Mouse (Mus musculus): ENCODE measurements around the gene Ykt6. TPM values are rescaled to one million over a fixed set of nuclear protein-coding genes. Genes with fewer than 3 reads are reported as not detected.

Gene Ykt6
- polyA plus RNA-seq, 1 experiment = 30.8 TPM

GRCm38 (mm10) chr11:5976106-5976505, 20.6 kb downstream of the Ykt6 start:
- Histone ChIP-seq H3K27ac (ENCODE audit: control insufficient read depth, insufficient read depth, low read depth, low read length, poor library complexity) (no peak overlapping the region), H3K4me3 (replicated peaks; ENCODE audit: control insufficient read depth, low read depth, low read length) (no peak overlapping the region), H3K4me1 (ENCODE audit: control insufficient read depth, insufficient read depth, low read length) (no peaks in the 10 kb centered on the region)
- WGBS = 85% methylated on average over 9 of the region's 9 CpGs
- no peak for TF ChIP-seq CTCF (IDR thresholded peaks at IDR 0.05; ENCODE audit: control insufficient read depth, insufficient read depth, low read length)
- TF ChIP-seq POLR2A (IDR thresholded peaks at IDR 0.05; ENCODE audit: borderline replicate concordance, control insufficient read depth, low read depth, low read length) = no peak

GRCm38 (mm10) chr11:5979088-5979487, 23.6 kb downstream of the Ykt6 start:
- H3K4me3 ChIP-seq (replicated peaks; ENCODE audit: control insufficient read depth, low read depth, low read length) = no peak overlapping the region
- TF ChIP-seq CTCF (IDR thresholded peaks at IDR 0.05; ENCODE audit: control insufficient read depth, insufficient read depth, low read length) (no peak), POLR2A (IDR thresholded peaks at IDR 0.05; ENCODE audit: borderline replicate concordance, control insufficient read depth, low read depth, low read length) (no peak)
- no peaks in the 10 kb centered on the region for H3K4me1 ChIP-seq (ENCODE audit: control insufficient read depth, insufficient read depth, low read length)
- no peak overlapping the region for H3K27ac ChIP-seq (ENCODE audit: control insufficient read depth, insufficient read depth, low read depth, low read length, poor library complexity)
- WGBS = 83% methylated on average over 7 of the region's 7 CpGs

- WGBS = 76% methylated on average over 2 of the region's 2 CpGs
- no peaks in the 10 kb centered on the region for H3K4me1 ChIP-seq (ENCODE audit: control insufficient read depth, insufficient read depth, low read length)
- H3K4me3 ChIP-seq (replicated peaks; ENCODE audit: control insufficient read depth, low read depth, low read length) = no peak overlapping the region
- TF ChIP-seq CTCF (IDR thresholded peaks at IDR 0.05; ENCODE audit: control insufficient read depth, insufficient read depth, low read length) (no peak), POLR2A (IDR thresholded peaks at IDR 0.05; ENCODE audit: borderline replicate concordance, control insufficient read depth, low read depth, low read length) (no peak)
- H3K27ac ChIP-seq (ENCODE audit: control insufficient read depth, insufficient read depth, low read depth, low read length, poor library complexity) = no peak overlapping the region
Measured at GRCm38 (mm10) chr11:5980108-5980507, 24.6 kb downstream of the Ykt6 start.

- Histone ChIP-seq H3K27ac (ENCODE audit: control insufficient read depth, insufficient read depth, low read depth, low read length, poor library complexity) (no peak overlapping the region), H3K4me3 (replicated peaks; ENCODE audit: control insufficient read depth, low read depth, low read length) (no peak overlapping the region), H3K4me1 (ENCODE audit: control insufficient read depth, insufficient read depth, low read length) (no peaks in the 10 kb centered on the region)
- WGBS = 81% methylated on average over 8 of the region's 8 CpGs
- TF ChIP-seq CTCF (IDR thresholded peaks at IDR 0.05; ENCODE audit: control insufficient read depth, insufficient read depth, low read length) (no peak), POLR2A (IDR thresholded peaks at IDR 0.05; ENCODE audit: borderline replicate concordance, control insufficient read depth, low read depth, low read length) (no peak)
Measured at GRCm38 (mm10) chr11:5980561-5980960, 25.1 kb downstream of the Ykt6 start.

- Histone ChIP-seq H3K4me1 (ENCODE audit: control insufficient read depth, insufficient read depth, low read length) (no peaks in the 10 kb centered on the region), H3K27ac (ENCODE audit: control insufficient read depth, insufficient read depth, low read depth, low read length, poor library complexity) (no peak overlapping the region), H3K4me3 (replicated peaks; ENCODE audit: control insufficient read depth, low read depth, low read length) (no peak overlapping the region)
- TF ChIP-seq CTCF (IDR thresholded peaks at IDR 0.05; ENCODE audit: control insufficient read depth, insufficient read depth, low read length) (no peak), POLR2A (IDR thresholded peaks at IDR 0.05; ENCODE audit: borderline replicate concordance, control insufficient read depth, low read depth, low read length) (no peak)
- 82% methylated on average over 7 of the region's 7 CpGs for WGBS
Measured at GRCm38 (mm10) chr11:5981323-5981722, 25.8 kb downstream of the Ykt6 start.

- WGBS = 87% methylated on average over 5 of the region's 5 CpGs
- Histone ChIP-seq H3K27ac (ENCODE audit: control insufficient read depth, insufficient read depth, low read depth, low read length, poor library complexity) (no peak overlapping the region), H3K4me3 (replicated peaks; ENCODE audit: control insufficient read depth, low read depth, low read length) (no peak overlapping the region), H3K4me1 (ENCODE audit: control insufficient read depth, insufficient read depth, low read length) (no peaks in the 10 kb centered on the region)
- TF ChIP-seq POLR2A (IDR thresholded peaks at IDR 0.05; ENCODE audit: borderline replicate concordance, control insufficient read depth, low read depth, low read length) = no peak
- no peak for TF ChIP-seq CTCF (IDR thresholded peaks at IDR 0.05; ENCODE audit: control insufficient read depth, insufficient read depth, low read length)
Measured at GRCm38 (mm10) chr11:5983629-5984028, 28.1 kb downstream of the Ykt6 start.

GRCm38 (mm10) chr11:5988126-5988525, 32.6 kb downstream of the Ykt6 start:
- Histone ChIP-seq H3K4me1 (ENCODE audit: control insufficient read depth, insufficient read depth, low read length) (no peaks in the 10 kb centered on the region), H3K4me3 (replicated peaks; ENCODE audit: control insufficient read depth, low read depth, low read length) (no peak overlapping the region), H3K27ac (ENCODE audit: control insufficient read depth, insufficient read depth, low read depth, low read length, poor library complexity) (no peak overlapping the region)
- TF ChIP-seq POLR2A (IDR thresholded peaks at IDR 0.05; ENCODE audit: borderline replicate concordance, control insufficient read depth, low read depth, low read length) = no peak
- TF ChIP-seq CTCF (IDR thresholded peaks at IDR 0.05; ENCODE audit: control insufficient read depth, insufficient read depth, low read length) = no peak
- 73% methylated on average over 10 of the region's 10 CpGs for WGBS

GRCm38 (mm10) chr11:5989954-5990593, 34.6 kb downstream of the Ykt6 start:
- TF ChIP-seq CTCF (IDR thresholded peaks at IDR 0.05; ENCODE audit: control insufficient read depth, insufficient read depth, low read length) = no peak
- no peak for TF ChIP-seq POLR2A (IDR thresholded peaks at IDR 0.05; ENCODE audit: borderline replicate concordance, control insufficient read depth, low read depth, low read length)
- H3K27ac ChIP-seq (ENCODE audit: control insufficient read depth, insufficient read depth, low read depth, low read length, poor library complexity) = no peak overlapping the region
- 89% methylated on average over 16 of the region's 16 CpGs for WGBS
- H3K4me3 ChIP-seq (replicated peaks; ENCODE audit: control insufficient read depth, low read depth, low read length) = no peak overlapping the region
- no peaks in the 10 kb centered on the region for H3K4me1 ChIP-seq (ENCODE audit: control insufficient read depth, insufficient read depth, low read length)

GRCm38 (mm10) chr11:5990910-5991309, 35.4 kb downstream of the Ykt6 start:
- 43% methylated on average over 4 of the region's 4 CpGs for WGBS
- Histone ChIP-seq H3K27ac (ENCODE audit: control insufficient read depth, insufficient read depth, low read depth, low read length, poor library complexity) (no peak overlapping the region), H3K4me3 (replicated peaks; ENCODE audit: control insufficient read depth, low read depth, low read length) (no peak overlapping the region), H3K4me1 (ENCODE audit: control insufficient read depth, insufficient read depth, low read length) (no peaks in the 10 kb centered on the region)
- no peak for TF ChIP-seq POLR2A (IDR thresholded peaks at IDR 0.05; ENCODE audit: borderline replicate concordance, control insufficient read depth, low read depth, low read length)
- TF ChIP-seq CTCF (IDR thresholded peaks at IDR 0.05; ENCODE audit: control insufficient read depth, insufficient read depth, low read length) = peak; percentile 72

Data from bone marrow, adult 2 months (tissue).